Mouse (Mus musculus): Measurements from ENCODE around the gene Adar. TPM values are rescaled to one million over a fixed set of nuclear protein-coding genes. Genes with fewer than 3 reads are reported as not detected.

Adar gene
- 10 to 100 TPM; 58.1 to 65.2 TPM for total RNA-seq (2023)

GRCm38 (mm10) chr3:89714359-89715206, at the start of gene Adar:
Adar (plus strand) TSS chr3:89715022.

GRCm38 (mm10) chr3:89764119-89764724, 49.4 kb downstream of the Adar start, which contains the start of gene Chrnb2:
Chrnb2 (minus strand) TSS chr3:89764632.

GRCm38 (mm10) chr3:89772968-89773709, 58.3 kb downstream of the Adar start, which contains the start of gene Ube2q1:
Ube2q1 (plus strand) TSS chr3:89773616.

Other genes starting within 250 kb of the Adar start
- gene Kcnn3, start 194.9 kb upstream of the Adar start, total RNA-seq (2023): under 1 TPM; 0.13 to 0.26 TPM
- gene Chrnb2, start 49.6 kb downstream of the Adar start, total RNA-seq (2023): under 1 TPM; 0.44 TPM
- gene Ube2q1, start 58.6 kb downstream of the Adar start, total RNA-seq (2023): 10 to 100 TPM; 67.8 to 72.4 TPM
- not detected for gene She, start 116.3 kb downstream of the Adar start, total RNA-seq (2023)
- 100 to 1,000 TPM; 103 to 132 TPM for gene Il6ra, start 198.2 kb downstream of the Adar start, total RNA-seq (2023)
- gene Atp8b2, start 248.5 kb downstream of the Adar start, total RNA-seq (2023): 10 to 100 TPM; 12.4 to 14.1 TPM